Mouse (Mus musculus) intestine, embryonic 15.5 days (tissue): ENCODE measurements around the gene Nfic. TPM values are rescaled to one million over a fixed set of nuclear protein-coding genes. Genes with fewer than 3 reads are reported as not detected.

ENCODE experiments used
- ATAC-seq: fragments of 200-750 bp; cut with Nextera tagmentation; 2 replicates; pipeline ENCODE4 v1.8.0; 2017; ENCODE audit warnings: moderate TSS enrichment, moderate library complexity
- H3K27ac ChIP-seq: fragments of 300-500 bp; sonication (generic); 2 replicates; pipeline ENCODE4 v1.5.1; 2015; ENCODE audit warnings: mild to moderate bottlenecking, inconsistent platforms
- H3K27me3 ChIP-seq: fragments of 300-500 bp; sonication (generic); replicated peaks from 2 replicates; pipeline ENCODE4 v1.6.1; 2015; ENCODE audit warnings: inconsistent platforms
- H3K36me3 ChIP-seq: fragments of 300-500 bp; sonication (generic); 2 replicates; pipeline ENCODE4 v1.6.1; 2015; ENCODE audit warnings: inconsistent platforms
- H3K4me1 ChIP-seq: fragments of 300-500 bp; sonication (generic); replicated peaks from 2 replicates; pipeline ENCODE4 v1.6.1; 2015; ENCODE audit warnings: inconsistent platforms
- H3K4me2 ChIP-seq: fragments of 300-500 bp; sonication (generic); replicated peaks from 2 replicates; pipeline ENCODE4 v1.6.1; 2015; ENCODE audit warnings: mild to moderate bottlenecking, inconsistent platforms
- H3K4me3 ChIP-seq: fragments of 300-500 bp; sonication (generic); replicated peaks from 2 replicates; pipeline ENCODE4 v1.5.1; 2015; ENCODE audit warnings: inconsistent platforms
- H3K9ac ChIP-seq: fragments of 300-500 bp; sonication (generic); 2 replicates; pipeline ENCODE4 v1.6.1; 2015; ENCODE audit warnings: inconsistent platforms
- H3K9me3 ChIP-seq: fragments of 300-500 bp; sonication (generic); 2 replicates; pipeline ENCODE4 v1.6.1; 2016; ENCODE audit warnings: inconsistent platforms
- whole genome bisulfite sequencing: fragments of 180-500 bp; shearing (Covaris S2); methylation state at CpG from one replicate; pipeline ENCODE4 v1.1.7; 2015; 5-methylcytosine and 5-hydroxymethylcytosine counted together
- polyA plus RNA-seq: library from polyadenylated mRNA; unstranded; fragments of >200 nt; fragmentation: Nextera tagmentation; extraction: Ambion mirVana; gene quantifications from 2 replicates; pipeline ENCODE4 v1.2.1, GENCODE M21; 2015

Nfic gene
- polyA plus RNA-seq, 1 experiment from 2014 or later, result 52.8 TPM

DNA sequence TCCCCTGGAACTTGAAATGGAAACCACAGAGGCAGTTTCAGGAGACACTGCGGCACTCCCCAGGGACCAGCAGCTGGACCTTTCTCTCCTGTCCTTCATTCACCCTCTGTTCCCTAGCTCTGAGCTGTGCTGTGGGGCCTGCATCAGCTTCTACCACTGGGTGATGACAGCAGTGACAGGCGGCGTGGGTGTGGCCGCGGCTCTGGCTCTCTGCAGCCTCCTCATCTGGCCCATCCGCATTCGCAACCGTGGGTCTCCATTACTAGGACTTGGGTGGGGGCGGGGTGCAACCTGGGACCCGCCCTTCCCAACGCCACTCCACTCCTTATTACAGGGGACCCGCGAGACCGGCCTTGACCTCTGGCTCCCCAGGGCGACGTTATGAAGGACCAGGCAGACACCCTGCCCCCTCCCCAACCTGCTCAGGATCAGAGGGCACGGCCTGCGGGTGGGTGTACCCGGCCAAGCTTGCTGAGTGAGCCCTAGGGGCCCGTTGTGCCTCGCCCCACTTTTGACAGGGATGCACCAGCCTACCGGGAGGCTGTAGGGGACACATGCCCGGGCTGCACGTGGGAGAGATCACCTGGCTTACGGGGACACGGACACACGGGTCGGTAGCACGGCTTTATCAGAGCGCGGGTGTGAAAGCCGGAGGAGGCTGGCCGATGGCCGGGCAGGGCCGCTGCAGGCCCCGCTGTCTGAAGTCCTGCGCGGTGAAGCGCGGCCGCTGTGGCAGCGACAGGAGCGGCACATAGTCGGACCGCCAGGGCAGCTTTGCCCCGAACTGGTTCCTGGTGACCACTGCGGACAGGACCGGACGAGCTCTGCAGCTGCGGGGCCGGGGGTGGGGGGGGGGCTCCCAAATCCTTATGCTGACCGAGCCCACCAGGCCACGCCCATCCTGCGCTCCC is 91.7 kb downstream of the Nfic start:
- no peaks in the 10 kb centered on the region for H3K9me3 ChIP-seq
- peak overlapping the region; percentile 66 for H3K4me2 ChIP-seq
- H3K27ac ChIP-seq, result no peak overlapping the region
- H3K9ac ChIP-seq, result peak overlapping the region; percentile 44
- no peak for ATAC-seq
- 13% methylated on average over 53 of the region's 54 CpGs for WGBS
- H3K27me3 ChIP-seq, result peaks cover 10% of the 10 kb centered on the region
- peaks cover 24% of the 10 kb centered on the region for H3K36me3 ChIP-seq
- H3K4me1 ChIP-seq, result peaks cover 59% of the 10 kb centered on the region
- peak overlapping the region; percentile 25 for H3K4me3 ChIP-seq

GRCm38 (mm10) chr10:81362336-81362949 is 93.0 kb downstream of the Nfic start:
- Histone ChIP-seq H3K36me3 (peaks cover 12% of the 10 kb centered on the region), H3K9ac (no peak overlapping the region), H3K4me2 (no peak overlapping the region; the same call in 1 of the 2 replicates), H3K27me3 (peaks cover 10% of the 10 kb centered on the region), H3K9me3 (no peaks in the 10 kb centered on the region), H3K4me3 (no peak overlapping the region), H3K27ac (0 out of 2 replicates have a peak overlapping the region, but pooled peaks have one; percentile 29), H3K4me1 (peaks cover 69% of the 10 kb centered on the region)
- ATAC-seq, result peak; percentile 11; the same call in 1 of the 2 replicates
- 69% methylated on average over 12 of the region's 12 CpGs for WGBS

GRCm38 (mm10) chr10:81360721-81361120 is 94.7 kb downstream of the Nfic start:
- Histone ChIP-seq H3K4me1 (peaks cover 69% of the 10 kb centered on the region), H3K4me2 (no peak overlapping the region; the same call in 1 of the 2 replicates)

GRCm38 (mm10) chr10:81358841-81359240 is 96.6 kb downstream of the Nfic start:
- 63% methylated on average over 1 of the region's 1 CpGs for WGBS
- H3K4me1 ChIP-seq, result peaks cover 50% of the 10 kb centered on the region
- peak overlapping the region; percentile 99 for H3K4me2 ChIP-seq
- H3K36me3 ChIP-seq, result peaks cover 3% of the 10 kb centered on the region; the same call in 1 of the 2 replicates
- H3K9ac ChIP-seq, result peak overlapping the region; percentile 91; the same call in 1 of the 2 replicates
- peak overlapping the region; percentile 88; the same call in 1 of the 2 replicates for H3K4me3 ChIP-seq
- no peaks in the 10 kb centered on the region for H3K9me3 ChIP-seq
- peak overlapping the region; percentile 59 for H3K27ac ChIP-seq
- H3K27me3 ChIP-seq, result peaks cover 7% of the 10 kb centered on the region
- peak; percentile 24 for ATAC-seq

More at GRCm38 (mm10) chr10:81360721-81361120, 94.7 kb downstream of the Nfic start:
- peak overlapping the region; percentile 12; the same call in 1 of the 2 replicates for H3K9ac ChIP-seq
- peaks cover 3% of the 10 kb centered on the region; the same call in 1 of the 2 replicates for H3K36me3 ChIP-seq
- H3K27ac ChIP-seq, result no peak overlapping the region
- peaks cover 10% of the 10 kb centered on the region for H3K27me3 ChIP-seq
- no peak overlapping the region for H3K4me3 ChIP-seq
- H3K9me3 ChIP-seq, result no peaks in the 10 kb centered on the region
- ATAC-seq, result no peak
- 56% methylated on average over 8 of the region's 8 CpGs for WGBS

- WGBS, result 35% methylated on average over 4 of the region's 4 CpGs
- Histone ChIP-seq H3K4me1 (peaks cover 44% of the 10 kb centered on the region), H3K27ac (peak overlapping the region; percentile 59), H3K27me3 (0 out of 2 replicates have a peak, but pooled peaks cover under 1% of the 10 kb centered on the region), H3K9me3 (no peaks in the 10 kb centered on the region), H3K9ac (peak overlapping the region; percentile 91), H3K4me3 (peak overlapping the region; percentile 88), H3K36me3 (peaks cover 3% of the 10 kb centered on the region; the same call in 1 of the 2 replicates), H3K4me2 (peak overlapping the region; percentile 99)
- no peak for ATAC-seq
Observed at GRCm38 (mm10) chr10:81358209-81358608, 97.2 kb downstream of the Nfic start.

- Histone ChIP-seq H3K27me3 (no peaks in the 10 kb centered on the region), H3K9ac (peak within 1 kb of the TSS; percentile 91), H3K4me2 (peak within 1 kb of the TSS; percentile 99), H3K36me3 (peaks cover 3% of the 10 kb centered on the region; the same call in 1 of the 2 replicates), H3K9me3 (no peaks in the 10 kb centered on the region), H3K4me3 (peak within 1 kb of the TSS; percentile 88), H3K27ac (peak within 1 kb of the TSS; percentile 59), H3K4me1 (peaks cover 37% of the 10 kb centered on the region)
- ATAC-seq, result peak; percentile 90
- WGBS, result 2% methylated on average over 79 of the region's 79 CpGs
Observed at GRCm38 (mm10) chr10:81356991-81357844, 98.2 kb downstream of the Nfic start, which contains the start of gene Mfsd12. Mfsd12 (plus strand) TSS chr10:81357491.

- Histone ChIP-seq H3K4me1 (peaks cover 42% of the 10 kb centered on the region), H3K27ac (no peak overlapping the region), H3K36me3 (peaks cover 3% of the 10 kb centered on the region; the same call in 1 of the 2 replicates), H3K4me3 (no peak overlapping the region), H3K27me3 (no peaks in the 10 kb centered on the region), H3K4me2 (peak overlapping the region; percentile 99), H3K9me3 (no peaks in the 10 kb centered on the region), H3K9ac (no peak overlapping the region)
- 54% methylated on average over 12 of the region's 12 CpGs for WGBS
- ATAC-seq, result no peak
Observed at GRCm38 (mm10) chr10:81356352-81356990, 99.0 kb downstream of the Nfic start.

GRCm38 (mm10) chr10:81355533-81355932 is 99.9 kb downstream of the Nfic start:
- Histone ChIP-seq H3K27me3 (no peaks in the 10 kb centered on the region), H3K27ac (no peak overlapping the region), H3K9me3 (no peaks in the 10 kb centered on the region), H3K4me1 (peaks cover 38% of the 10 kb centered on the region), H3K36me3 (no peaks in the 10 kb centered on the region), H3K9ac (no peak overlapping the region), H3K4me3 (no peak overlapping the region), H3K4me2 (no peak overlapping the region)
- 88% methylated on average over 4 of the region's 4 CpGs for WGBS
- ATAC-seq, result no peak

DNA sequence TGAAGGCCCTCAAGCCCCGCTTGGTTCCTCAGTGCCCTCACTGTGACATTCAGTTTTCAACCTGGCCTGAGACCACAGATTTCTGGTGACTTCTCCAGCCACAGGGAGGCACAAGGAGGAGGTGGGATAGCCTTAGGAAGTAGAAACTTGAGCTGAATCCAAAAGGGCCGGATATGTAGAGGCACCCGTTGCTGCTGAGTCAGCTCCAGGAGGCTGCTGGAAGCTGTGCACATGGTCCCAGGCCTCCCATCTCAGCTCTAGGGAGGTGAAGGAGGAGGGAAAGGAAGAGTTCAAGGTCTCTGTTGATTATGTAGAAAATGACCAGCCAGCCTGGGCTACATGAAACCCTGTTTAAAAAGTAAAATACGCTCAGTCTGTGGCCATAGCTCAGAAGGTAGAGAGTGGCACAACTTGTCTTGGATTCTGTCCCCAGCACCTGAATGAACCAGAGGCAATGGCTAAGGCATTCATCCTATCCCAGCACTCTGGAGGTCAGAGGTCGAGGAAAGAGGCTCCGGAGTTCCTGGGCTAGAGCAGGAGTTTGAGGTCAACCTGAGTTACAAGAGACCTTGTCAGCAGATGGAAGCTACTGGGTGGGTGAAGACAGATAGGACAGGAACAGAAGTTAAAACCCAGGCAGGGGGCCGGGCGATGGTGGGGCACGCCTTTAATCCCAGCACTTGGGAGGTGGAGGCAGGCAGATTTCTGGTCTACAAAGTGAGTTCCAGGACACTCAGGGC is 100.5 kb downstream of the Nfic start:
- peaks cover 35% of the 10 kb centered on the region for H3K4me1 ChIP-seq
- no peak overlapping the region for H3K4me2 ChIP-seq
- ATAC-seq, result no peak
- 74% methylated on average over 9 of the region's 9 CpGs for WGBS
- H3K4me3 ChIP-seq, result no peak overlapping the region
- H3K9ac ChIP-seq, result peak overlapping the region; percentile 13; the same call in 1 of the 2 replicates
- no peaks in the 10 kb centered on the region for H3K9me3 ChIP-seq
- H3K36me3 ChIP-seq, result no peaks in the 10 kb centered on the region
- no peak overlapping the region for H3K27ac ChIP-seq
- H3K27me3 ChIP-seq, result no peaks in the 10 kb centered on the region

DNA sequence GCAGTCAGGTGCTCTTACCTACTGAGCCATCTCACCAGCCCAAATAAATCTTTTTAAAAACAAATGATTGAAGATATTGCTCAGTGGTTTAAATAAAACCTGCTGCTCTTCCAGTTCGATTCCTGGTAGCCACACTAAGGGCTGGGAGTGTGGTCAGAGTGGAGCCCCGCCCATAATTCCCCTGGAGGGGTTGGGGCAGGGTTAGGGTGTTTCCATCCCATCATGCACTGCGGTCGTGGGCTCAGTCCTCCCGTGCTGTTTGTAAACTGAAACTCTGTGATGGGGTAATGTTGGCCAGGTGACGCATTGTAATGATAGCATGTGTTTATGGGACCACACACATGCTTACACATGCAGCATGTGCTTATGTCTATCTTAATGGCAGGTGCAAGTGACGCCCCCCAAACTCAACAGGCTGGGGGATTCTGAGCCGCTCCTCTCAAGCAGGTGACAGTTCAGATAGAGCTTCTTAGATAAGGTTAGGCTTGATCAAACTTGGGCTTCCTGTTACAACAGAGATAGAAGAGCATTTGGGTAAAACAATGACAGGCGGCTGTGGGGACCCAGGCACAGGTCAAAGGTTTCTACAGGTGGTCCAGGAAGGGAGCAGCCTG is 103.7 kb downstream of the Nfic start:
- Histone ChIP-seq H3K4me3 (no peak overlapping the region), H3K36me3 (0 out of 2 replicates have a peak, but pooled peaks cover 6% of the 10 kb centered on the region), H3K27ac (peak overlapping the region; percentile 40; the same call in 1 of the 2 replicates), H3K9ac (no peak overlapping the region; the same call in 1 of the 2 replicates), H3K4me1 (peaks cover 37% of the 10 kb centered on the region), H3K9me3 (no peaks in the 10 kb centered on the region), H3K27me3 (no peaks in the 10 kb centered on the region), H3K4me2 (peak overlapping the region; percentile 35; the same call in 1 of the 2 replicates)
- ATAC-seq, result no peak
- whole genome bisulfite sequencing, result 14% methylated on average over 9 of the region's 9 CpGs
